Mouse (Mus musculus) heart, adult 2 months (tissue): ENCODE data around the gene Abca8b.
"Not testable (repeated sequence)": the region's sequence is repeated elsewhere in the genome, so short reads cannot be mapped to it uniquely, and the experiment has no call there.

Experiments used
- CTCF ChIP-seq: fragments of 200-600 bp; IDR thresholded peaks from 2 replicates; pipeline ENCODE4 v1.8.1; 2022; ENCODE audit warnings: antibody characterized with exemption, mild to moderate bottlenecking, moderate library complexity
- EP300 ChIP-seq: fragments of 200-500 bp; IDR thresholded peaks from 2 replicates; pipeline ENCODE4 v1.6.1; 2011; ENCODE audit warnings: low read depth, low read length, control low read depth; ENCODE audit not compliant: insufficient read depth
- POLR2A ChIP-seq: fragments of 200-500 bp; IDR thresholded peaks from 2 replicates; pipeline ENCODE4 v1.6.1; 2011; ENCODE audit warnings: mild to moderate bottlenecking, low read depth, low read length, control low read depth; ENCODE audit not compliant: insufficient read depth

- not testable (repeated sequence) for TF ChIP-seq CTCF, POLR2A, EP300
Measured at GRCm38 (mm10) chr11:109913156-109913555, 82.5 kb downstream of the Abca8b start.
